Mouse (Mus musculus) kidney, adult 2 months (tissue): ENCODE results near the gene Fpgs.

ENCODE experiments used
- CTCF ChIP-seq: fragments of 200-500 bp; conservative IDR thresholded peaks from 2 replicates; pipeline ENCODE4 v1.5.1; 2011; ENCODE audit warnings: low read depth, mild to moderate bottlenecking, control low read depth, low read length, moderate library complexity, mixed read lengths; ENCODE audit not compliant: insufficient read depth, insufficient read length
- POLR2A ChIP-seq: fragments of 200-500 bp; IDR thresholded peaks from one replicate; pipeline ENCODE4 v1.6.1; 2011; ENCODE audit warnings: low read depth, low read length, control low read depth

- TF ChIP-seq CTCF (no peak), POLR2A (no peak)
Observed at GRCm38 (mm10) chr2:32665853-32666252, 38.1 kb downstream of the Fpgs start.
